Mouse (Mus musculus): Measurements from ENCODE around the gene 5430402E10Rik. TPM values are rescaled to one million over a fixed set of nuclear protein-coding genes. Genes with fewer than 3 reads are reported as not detected.

5430402E10Rik gene
- polyA plus RNA-seq (2012; rRNA removed; ENCODE audit: low replicate concordance) = not detected in 2 replicates

DNA sequence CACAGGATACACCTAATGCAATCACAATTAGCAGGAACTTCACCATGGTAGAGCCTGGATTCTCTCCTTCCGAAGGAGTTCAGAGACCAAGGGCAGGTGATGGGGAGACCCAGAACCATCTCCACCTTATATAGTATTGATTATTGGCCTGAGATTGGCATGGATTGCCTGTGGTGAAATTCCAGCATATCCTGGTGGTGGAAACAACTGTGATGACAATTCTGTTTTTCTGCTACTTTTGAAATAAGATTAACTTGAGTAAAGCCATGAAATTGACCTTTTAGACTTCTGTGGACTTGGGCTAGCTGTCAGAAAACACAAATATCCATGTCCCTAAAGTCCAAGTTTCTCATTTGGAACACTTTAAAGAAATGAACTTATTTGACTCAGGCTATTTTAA is at the start of gene 5430402E10Rik:
Gene 5430402E10Rik (minus strand): TSS at position 101 of the 400 bp plus-strand sequence.

Other genes with a start within 250 kb of the 5430402E10Rik start
- gene Prkx, start 128.8 kb downstream of the 5430402E10Rik start, polyA plus RNA-seq (2012; rRNA removed; ENCODE audit: low replicate concordance) = 3.7 and 4.4 TPM in 2 replicates
- not detected in 2 replicates for gene Pbsn, start 71.4 kb downstream of the 5430402E10Rik start, polyA plus RNA-seq (2012; rRNA removed; ENCODE audit: low replicate concordance)
- gene Gm14744, start 60.3 kb downstream of the 5430402E10Rik start, polyA plus RNA-seq (2012; rRNA removed; ENCODE audit: low replicate concordance) = not detected in 2 replicates
- gene Obp1a, start 166.3 kb upstream of the 5430402E10Rik start, polyA plus RNA-seq (2012; rRNA removed; ENCODE audit: low replicate concordance) = not detected in 2 replicates
- gene Gm5938, start 200.4 kb upstream of the 5430402E10Rik start, polyA plus RNA-seq (2012; rRNA removed; ENCODE audit: low replicate concordance) = not detected in 2 replicates

Measured in duodenum, adult 2 months (tissue).